Mouse (Mus musculus) urinary bladder, postnatal 10 days (tissue): ENCODE results near the gene Ahsa2.
"Not testable (repeated sequence)": the region's sequence is repeated elsewhere in the genome, so short reads cannot be mapped to it uniquely, and the experiment has no call there.

Source experiments
- DNase-seq: peaks from one replicate; pipeline ENCODE4 v3.0.0; 2022; ENCODE audit warnings: low spot score

The Ahsa2 gene

DNA sequence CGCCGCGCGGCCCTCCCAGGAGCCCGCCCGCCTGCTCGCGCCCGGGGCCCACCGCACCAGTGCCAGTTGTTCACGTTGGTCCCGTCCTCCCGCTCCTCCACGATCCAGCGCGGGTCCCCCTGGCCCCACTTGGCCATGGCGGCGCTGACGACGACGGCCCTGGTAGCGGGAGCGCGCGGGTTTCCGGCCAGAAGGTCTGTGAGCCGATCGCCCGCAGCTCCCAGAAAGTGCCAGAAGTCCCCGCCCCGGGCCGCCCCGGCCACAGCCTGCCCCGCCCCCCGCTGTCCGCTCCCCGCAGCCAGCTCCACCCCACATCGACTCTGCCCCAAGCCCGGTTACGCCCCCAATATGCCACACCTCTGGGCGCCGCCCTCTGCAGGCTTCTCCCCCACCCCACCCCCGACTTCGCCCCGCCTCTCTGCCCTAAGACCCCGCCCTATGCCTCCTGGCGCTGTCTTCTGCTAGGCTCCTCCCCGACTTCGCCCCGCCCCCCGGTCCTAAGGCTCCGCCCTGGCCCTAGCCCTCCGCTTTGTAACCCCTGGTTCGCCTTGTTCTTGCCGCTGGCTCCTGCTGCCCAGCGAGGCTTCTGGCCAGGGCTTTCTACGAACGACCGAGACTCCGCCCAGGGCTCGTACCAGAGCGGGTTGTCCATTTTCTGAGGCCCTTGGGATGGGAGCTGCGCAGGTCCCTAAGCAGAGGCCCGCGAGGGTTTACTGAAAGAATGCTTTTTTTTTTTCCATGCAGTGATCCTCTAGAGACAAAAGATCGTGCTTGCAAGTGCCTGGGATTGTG is at the start of gene Ahsa2:
Gene Ahsa2 (minus strand): TSS at position 313 of the 792 bp plus-strand sequence.
- DNase-seq, result peak; percentile 95

DNA sequence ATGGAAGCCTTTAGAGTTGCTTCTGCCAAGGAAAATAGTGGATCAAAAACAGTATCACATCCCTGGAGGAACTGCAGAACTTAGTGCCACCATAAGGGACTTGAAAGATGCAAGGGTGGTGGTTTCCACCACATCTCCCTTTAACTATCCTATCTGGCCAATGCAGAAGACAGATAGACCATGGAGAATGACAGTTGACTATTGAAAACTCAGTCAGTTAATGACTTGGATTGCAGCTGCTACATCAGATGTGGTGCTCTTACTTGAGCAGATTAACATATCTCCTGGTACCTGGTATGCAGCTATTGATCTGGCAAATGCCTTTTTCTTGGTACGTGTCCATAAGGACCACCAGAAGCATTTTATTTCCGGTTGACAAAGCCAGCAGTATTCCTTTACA is 39.6 kb upstream of the Ahsa2 start:
- DNase-seq, result no peak

DNA sequence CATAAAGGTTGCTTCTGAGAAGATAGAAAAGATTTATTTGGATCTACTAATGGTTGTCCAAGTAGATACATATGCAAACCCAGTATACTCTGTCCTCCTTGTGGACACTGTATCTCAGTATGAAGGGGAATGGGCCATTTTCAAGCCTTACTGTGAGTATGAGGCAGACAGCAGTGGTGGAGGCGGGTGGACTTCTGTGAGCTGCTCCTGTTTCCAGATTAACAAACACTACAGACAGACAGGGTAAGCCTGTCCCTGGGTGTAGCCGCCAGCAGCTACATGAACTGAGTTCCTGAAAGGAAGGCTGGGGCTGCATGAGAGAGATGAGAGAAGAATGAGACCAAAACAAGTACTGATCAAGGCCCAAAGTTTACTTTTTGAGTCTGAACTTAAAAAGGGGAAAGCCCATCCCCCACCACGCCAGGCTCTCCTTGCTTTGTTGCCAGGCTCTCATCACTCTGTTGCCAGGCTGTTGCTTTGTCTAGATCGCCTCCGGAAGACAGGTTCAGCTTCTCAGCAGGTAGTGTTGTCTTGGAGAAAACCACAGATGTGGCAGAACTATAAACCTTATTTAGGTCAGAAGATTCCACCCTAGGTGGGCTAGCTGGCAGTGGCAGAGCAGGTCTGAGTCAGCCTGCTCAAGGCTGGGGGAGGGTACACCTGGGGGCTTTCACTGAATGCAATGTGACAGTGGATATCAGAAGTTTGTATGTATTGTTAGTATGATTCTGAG is 22.8 kb upstream of the Ahsa2 start, which contains the start of gene 1700093K21Rik:
Gene 1700093K21Rik (minus strand): TSS at position 683 of the 733 bp plus-strand sequence.
- no peak for DNase-seq

DNA sequence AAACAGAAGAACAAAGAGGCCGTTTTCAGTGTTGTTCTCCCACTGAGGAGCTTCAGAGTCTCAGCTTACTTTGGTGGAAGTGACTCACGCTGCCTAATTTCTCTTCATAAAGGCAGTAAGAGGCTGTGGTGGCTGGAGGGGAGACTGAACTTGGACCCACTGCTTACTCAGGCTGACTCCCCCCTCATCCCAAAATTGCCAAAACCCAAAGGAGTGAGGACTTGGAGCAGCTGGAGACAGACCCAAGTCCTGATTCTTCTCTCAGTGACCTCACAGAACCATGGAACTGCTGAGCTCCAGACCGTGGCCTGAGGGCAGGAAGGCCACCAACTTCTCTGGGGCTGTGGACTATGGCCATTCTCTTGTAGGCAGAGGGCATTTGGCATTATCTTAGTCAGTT is 21.2 kb upstream of the Ahsa2 start:
- no peak for DNase-seq

DNA sequence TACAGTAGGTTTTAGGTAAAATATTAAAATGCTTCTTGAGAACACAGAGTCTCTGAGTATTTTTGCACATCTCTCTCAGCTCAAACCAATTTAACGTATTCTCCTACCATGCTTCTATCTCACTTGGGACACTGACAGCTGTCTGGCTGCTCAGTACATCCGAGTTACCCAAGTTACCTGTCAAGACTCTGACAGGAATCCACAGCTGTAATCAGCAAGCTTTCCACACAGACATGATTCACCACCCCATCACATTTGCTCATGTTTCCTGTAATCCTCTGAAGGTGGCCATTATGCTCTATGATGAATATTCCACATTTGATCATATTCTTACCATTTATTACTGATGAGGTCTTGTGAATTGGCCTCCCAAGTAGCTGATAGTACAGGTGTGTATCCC is 17.5 kb upstream of the Ahsa2 start:
- DNase-seq, result no peak

DNA sequence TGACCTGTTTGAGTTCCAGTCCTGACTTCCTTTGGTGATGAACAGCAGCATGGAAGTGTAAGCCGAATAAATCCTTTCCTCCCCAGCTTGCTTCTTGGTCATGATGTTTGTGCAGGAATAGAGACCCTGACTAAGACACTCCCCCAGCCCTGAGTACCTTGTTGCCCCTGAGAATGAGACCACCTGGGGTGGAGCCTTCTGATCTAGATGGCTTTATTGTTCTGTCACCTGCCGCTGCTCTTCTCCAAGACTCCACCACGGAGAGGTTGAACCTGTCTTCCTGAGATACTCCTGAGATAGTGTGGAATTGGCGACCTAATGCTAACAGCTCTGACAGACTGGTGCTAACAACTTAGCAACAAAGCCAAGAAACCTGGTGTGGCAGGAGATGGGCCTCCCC is 17.0 kb upstream of the Ahsa2 start:
- not testable (repeated sequence) for DNase-seq

DNA sequence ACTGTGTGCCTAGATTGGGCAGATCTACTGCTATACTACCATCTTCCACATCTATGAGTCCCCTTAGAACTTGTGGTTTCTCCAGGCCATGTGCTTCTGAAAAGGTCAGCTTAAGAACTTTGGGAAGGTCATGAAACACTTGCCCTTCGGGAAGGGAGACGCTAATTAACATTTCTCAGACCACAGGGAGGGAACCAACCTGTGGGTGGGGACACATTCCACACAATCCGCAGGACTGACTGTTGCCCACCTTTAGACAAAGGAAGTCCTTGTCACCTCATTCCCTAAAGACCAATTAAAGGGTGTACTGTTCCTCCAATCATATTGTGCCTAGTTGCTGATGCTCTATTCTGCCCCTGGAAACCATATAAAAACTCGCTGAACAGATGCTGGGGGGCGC is 7.0 kb upstream of the Ahsa2 start:
- not testable (repeated sequence) for DNase-seq

DNA sequence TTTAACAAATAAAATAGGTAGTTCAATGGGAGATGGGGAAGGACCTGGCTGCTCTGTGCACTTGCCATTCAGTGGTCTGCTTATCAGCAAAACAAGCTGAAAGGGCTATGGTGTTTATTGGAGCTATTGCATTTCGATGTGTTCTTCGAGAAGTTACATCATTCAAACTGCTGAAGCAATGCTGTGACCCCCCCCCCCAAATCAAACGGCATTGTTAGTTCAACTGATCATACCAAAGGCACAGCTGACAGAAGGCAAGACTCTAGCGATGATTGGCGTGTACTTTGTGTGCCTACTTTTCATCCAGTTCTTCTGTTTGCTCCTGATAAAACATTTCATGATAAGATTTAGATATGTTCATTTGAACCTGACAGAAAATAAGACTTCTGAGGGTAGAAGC is 779 bp upstream of the Ahsa2 start:
- no peak for DNase-seq

DNA sequence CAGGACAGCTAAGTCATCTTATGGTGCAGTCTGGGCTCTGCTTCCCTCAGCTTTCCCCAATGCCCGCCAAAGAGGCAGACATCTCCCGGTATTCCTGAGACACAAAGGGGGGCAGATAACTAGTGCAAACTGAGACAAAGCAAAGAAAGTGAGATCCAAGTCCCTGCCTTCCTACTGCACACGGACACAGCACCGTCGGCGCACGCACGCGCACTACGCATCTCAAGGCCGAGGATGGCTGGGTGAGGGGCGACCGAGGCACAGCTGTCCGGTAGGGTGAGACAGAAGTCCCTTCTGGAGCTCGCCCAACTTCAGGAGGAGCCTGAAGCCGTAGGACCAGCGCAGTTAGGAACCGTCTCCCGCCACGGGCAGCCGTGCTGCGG is 504 bp downstream of the Ahsa2 start:
- DNase-seq, result no peak

DNA sequence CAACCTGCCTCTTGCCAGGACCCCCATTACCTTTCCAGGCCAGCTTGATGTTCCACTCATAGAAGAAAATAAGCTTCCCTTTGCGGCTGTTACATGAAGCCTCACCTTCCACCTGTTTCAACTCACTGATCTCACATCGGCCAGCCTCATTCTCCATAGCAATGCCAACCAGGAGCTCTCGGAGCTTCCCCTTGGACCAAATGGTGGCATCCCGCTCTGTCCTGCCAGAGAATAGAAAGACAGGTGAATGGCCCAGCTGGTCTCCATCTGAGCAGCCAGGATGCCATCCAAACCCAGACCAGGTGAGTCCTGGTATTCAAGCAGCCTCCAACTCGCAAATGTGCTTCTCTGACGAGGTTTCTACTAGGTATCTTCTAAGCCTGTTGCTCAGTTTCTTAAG is 1.2 kb downstream of the Ahsa2 start:
- no peak for DNase-seq

DNA sequence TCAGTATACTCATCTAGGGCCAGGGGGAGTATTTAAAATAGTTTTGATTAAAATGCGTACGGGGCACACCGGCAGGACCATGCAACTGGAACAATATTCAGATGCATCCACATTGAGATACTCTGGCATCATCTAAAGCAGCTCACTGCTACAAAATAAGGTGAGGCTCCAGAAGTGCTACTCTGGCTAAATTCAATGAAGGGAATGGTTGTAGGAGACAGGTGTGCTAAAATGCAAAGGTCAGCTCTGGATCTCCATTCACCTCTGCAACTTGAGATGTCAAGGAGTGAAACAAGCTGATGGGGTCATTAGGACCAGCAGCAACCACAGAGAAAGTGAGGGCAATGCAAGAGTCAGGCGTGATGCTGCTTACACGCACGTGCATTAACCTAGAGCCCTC is 2.6 kb downstream of the Ahsa2 start:
- no peak for DNase-seq

DNA sequence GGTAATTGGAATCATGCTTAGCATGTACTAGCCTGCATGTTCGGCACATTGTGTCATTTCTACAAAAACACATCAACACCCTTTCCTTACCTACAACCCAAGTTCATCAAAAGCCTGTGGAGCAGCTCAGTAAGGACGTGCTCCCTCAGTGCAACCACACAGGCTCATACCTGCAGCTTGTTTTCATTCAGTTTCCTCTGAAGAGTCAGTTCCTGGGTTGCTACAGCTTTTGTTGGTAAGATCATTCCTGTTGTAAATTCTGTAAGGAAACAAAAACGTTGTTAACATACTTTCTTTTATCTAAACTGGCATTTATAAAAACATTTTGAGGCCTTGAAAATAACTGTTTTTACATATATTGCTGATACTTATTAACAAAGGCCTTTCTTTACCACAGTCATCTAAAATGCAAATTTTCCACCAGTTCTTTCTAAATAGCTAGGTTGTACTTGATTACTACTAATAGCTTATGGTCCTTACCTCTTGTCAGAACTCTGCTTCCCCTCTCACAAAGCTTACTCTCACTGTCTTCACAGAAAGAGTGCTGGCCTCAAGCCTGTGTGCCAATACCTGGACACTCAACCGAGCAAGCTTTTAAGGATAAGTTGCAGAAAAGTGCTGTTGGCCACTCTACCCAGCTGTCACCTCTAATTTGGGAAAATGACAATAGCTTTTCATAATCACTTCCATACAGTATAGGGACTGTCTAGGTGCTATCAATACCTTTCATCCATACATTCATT is 5.6 kb downstream of the Ahsa2 start:
- no peak for DNase-seq

DNA sequence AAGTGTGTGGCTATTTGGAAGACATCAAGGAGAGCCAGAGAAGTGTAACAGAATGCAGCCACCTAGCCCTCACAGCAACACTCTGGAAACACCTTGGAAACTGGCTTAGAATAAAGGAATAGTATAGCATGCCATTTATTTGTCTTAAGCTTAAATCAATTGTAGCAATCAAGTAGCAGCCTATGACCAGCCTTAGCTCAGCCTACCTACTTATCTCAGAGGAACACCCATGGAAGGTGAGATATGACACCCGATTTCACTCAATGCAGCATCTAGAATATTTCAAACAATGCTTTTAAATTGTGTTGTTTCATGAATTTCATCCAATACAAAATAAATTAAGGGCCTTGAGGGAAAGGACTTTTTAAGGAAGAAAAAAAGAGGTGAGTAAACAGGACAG is 7.9 kb downstream of the Ahsa2 start:
- no peak for DNase-seq

DNA sequence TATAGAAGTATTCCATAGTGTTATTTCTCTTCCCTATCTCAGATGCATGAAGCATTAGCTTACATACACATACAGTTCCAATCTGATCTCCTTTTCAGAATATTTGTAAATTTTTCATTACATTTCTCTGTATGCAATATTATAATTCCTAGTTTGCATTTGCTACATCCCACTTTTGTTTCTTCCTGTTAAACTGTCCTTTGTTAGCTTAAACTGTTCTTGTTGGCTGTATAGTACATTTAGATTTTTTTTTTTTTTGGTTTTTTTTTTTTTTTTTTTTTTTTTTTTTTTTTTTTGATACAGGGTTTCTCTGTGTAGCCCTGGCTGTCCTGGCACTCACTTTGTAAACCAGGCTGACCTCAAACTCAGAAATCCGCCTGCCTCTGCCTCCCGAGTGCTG is 32.0 kb downstream of the Ahsa2 start:
- DNase-seq, result not testable (repeated sequence)
